Mouse (Mus musculus) T-helper 1 cell (primary cell): ENCODE measurements at regions not wholly inside any gene's neighbourhood (a gene's known extent, or its start where the extent isn't known, plus 50 kb on each side); places are given as distances from the start of the nearest gene placed in this dataset.
"Not testable (repeated sequence)": the region's sequence is repeated elsewhere in the genome, so short reads cannot be mapped to it uniquely, and the experiment has no call there.

Source experiments
- in situ Hi-C: fragments of 300-600 bp; cut with MboI, MseI; formaldehyde crosslinking; loops from one replicate; pipeline ENCODE4 v1.15.1; 2025; ENCODE audit warnings: high pct_unique_total_duplicates

DNA sequence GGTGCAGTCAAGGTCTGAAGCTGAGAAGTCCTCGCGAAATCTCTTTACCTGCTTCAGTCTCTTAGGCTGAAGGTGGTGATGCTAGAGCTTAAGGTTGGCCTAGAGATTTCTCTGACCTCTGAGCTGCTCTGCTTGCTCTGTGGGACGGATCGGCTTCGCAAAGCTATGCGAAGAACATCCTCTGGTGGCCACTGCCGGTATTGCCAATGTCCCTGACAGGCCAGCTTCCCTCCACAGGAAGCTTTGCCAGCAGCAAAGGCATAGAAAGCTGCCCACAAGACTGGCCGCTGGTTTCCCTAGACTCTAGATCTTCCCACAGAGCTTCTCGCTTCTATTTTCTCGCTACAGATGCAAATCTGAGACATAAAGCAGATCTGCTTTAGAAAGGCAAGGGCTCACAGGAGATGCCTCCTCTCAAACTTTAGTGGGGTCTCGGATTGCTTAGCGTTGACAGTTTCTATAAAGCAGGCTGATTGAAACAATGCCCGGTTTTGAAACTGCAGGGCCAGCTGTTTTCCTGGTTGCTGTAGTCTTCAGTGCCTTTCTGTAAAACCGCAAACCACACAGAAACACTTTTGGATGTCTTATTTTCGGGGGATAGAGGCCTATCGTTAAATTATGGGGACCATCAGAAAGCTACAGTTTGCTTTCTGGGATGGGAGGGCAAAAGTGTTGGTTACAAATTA, 153.7 kb downstream of the Car8 start:
- in situ Hi-C loops = loop anchor here (10.0 kb wide), 1 partner anchor 670 kb away; no protein-coding TSS in a partner anchor

DNA sequence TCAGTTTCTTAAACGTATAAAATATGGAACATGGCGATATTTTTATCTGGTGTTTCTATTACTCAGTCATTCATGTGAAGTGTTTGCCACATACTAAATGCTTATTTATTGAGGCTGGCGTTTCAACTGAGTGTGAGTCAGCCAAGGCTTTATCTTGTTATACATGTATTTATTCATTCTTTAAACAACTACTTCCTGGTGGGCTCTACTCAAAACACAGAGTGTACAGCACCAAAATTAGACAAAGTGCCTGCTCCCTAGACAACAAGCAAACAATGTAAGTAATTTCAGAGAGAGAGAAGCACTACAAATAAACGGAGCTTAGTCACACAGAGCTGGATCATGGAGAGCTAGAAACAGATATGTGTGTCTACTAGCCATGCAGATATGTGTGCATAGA, 159.5 kb downstream of the Car8 start:
- in situ Hi-C loops = no loop called here

DNA sequence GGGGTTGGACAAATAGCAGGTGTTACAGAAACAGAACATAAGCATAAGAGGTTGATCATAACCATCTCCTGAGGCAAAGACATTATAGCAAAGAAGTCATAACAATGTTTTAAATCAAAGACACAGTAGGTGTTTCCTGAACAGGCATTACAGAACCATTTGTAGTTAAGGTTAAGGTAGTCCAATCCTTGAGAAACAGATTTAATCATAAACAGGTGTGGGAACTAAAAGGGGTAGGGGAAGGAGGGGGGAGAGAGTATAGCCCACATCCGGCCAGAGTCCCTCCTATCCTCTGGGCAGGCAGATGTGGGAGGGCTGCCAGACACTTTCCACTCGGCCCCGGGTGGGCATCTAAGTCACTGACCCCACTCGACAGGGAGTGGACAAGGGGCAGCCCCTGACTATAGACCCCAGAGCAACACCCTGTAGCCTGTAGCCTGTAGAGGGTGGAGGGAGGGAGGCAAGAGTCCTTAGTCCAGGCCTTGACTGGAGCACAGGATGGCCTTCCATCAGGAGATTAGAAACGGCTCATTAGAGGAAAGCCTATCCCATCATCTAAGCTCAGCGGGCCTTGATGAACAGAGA, 165.8 kb downstream of the Car8 start:
- in situ Hi-C loops = no loop called here

DNA sequence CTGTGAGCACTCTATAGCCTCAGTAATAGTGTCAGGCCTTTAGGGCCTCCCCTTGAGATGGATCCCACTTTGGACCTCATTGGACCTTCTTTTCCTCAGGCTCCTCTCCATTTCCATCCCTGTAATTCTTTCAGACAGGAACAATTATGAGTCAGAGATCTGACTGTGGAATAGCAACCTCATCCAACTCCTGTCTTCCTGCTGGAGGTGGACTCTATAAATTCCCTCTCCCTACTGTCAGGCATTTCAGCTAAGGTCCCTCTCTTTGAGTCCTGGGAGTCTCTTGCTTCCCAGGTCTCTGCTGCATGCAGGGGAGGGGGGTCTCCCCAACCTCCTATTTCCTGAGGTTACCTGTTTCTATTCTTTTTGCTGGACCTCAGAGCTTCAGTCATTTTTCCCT, 168.1 kb downstream of the Car8 start:
- in situ Hi-C loops = not testable (repeated sequence)

DNA sequence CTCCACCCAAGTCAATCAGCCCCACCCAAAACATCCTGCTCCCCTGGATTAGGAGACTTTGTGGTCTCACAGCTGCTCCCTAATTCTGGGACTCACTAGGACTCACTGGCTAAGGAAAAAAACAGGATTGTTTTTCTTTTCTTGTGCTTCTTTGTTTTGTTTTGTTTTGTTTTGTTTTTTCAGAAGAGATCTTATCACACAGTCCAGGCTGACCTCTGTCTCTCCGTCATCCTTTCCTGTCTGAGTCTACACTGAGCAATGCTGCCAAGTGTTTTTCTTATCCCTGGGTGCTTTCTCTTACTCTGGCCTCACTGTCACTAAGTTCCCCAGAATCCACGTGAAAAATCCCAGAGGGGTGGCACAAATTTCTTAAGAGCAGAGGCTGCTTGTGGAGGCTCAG, 170.8 kb downstream of the Car8 start:
- in situ Hi-C loops = no loop called here

DNA sequence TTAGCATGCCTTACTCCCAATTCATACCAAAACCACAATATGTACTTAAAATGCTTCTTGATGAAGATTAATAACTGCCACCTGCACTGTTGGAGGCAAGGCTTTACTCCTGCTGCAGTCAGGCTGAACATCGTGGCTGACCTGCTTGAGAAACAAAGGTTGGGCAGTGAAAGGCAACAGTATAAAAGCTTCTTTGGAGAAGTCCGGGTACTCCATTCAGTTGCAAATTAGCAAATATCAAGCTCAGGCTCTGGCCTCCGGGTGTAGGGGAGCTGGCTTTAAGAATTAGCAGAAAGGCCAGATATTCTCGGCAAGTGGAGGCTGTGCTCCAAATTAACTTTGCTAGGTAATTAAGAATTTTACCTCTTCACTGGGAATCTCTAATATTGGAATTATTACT, 197.1 kb downstream of the Car8 start:
- in situ Hi-C loops = no loop called here

DNA sequence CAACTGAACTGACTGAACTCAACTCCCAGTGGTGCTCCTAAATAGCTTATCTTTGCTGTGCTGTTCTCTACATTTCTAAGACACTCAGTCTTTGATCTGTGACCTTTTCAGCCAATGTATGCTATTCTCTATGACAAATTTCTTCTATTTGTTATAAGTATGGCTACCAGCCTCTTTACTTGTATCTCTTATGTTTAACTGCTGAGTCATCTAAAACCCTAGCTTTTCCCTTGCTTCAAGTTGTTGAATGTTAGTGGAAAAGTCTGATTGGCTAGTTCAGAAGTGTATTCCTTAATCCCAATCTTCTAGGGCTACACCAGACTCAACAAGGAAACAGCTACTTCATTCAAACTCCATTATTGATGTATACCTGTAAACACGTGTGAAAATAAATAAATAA, 201.0 kb downstream of the Car8 start:
- in situ Hi-C loops = no loop called here

DNA sequence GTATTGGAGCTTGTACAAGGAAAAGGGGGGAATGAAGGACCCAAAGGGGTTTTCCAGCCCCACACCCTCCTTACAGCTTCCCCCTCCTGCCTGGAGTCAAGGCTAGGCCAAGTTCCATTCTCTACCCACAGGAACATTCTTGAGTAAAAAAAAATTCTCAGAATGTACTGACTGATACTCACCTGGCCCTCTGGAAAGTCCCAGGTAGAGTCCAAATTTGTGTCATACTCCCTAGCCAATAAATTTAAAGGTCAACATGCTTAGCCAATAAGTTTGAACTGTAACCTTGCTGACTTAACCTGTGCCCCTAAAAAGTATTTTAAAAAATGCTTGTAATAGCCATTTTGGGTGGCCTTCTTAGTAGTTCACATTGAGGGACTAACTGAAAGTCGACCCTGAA, 205.4 kb downstream of the Car8 start:
- in situ Hi-C loops = not testable (repeated sequence)

DNA sequence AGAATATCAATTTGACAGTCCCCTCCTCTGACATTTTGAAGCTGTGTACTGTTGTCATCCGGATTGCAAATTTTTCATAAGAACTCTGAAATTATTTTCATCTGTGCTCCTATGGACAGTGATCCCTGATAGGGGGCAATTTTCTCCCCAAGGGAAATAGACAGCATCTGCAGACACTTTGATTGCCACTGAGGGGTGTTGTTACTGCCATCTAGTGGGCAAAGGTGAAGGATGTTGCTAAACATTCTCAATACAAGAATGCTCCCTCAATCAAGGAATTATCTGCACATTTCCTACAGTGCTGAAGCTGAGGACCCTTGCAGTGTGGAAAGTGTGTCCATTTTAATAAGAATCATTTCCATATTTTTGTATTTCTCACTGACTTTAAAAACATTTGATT, 233.7 kb downstream of the Car8 start:
- in situ Hi-C loops = no loop called here

DNA sequence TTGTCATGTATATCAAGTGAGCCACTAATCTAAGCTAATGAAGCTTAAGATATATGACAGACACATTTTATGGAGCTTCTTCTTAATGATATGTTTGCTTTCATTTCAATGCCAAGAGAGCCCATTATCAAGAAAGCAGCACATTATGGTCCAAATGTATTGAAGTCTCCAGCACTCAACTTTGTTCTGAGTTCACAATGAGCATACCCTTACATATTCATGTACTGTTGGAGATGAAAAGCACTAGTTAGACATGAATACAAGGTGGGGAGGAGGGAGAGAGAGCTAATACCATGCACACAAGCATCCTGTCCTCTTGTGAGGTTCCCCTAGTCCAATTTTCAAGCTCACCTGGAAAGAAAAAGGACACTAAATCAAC, 241.3 kb downstream of the Car8 start:
- in situ Hi-C loops = no loop called here

DNA sequence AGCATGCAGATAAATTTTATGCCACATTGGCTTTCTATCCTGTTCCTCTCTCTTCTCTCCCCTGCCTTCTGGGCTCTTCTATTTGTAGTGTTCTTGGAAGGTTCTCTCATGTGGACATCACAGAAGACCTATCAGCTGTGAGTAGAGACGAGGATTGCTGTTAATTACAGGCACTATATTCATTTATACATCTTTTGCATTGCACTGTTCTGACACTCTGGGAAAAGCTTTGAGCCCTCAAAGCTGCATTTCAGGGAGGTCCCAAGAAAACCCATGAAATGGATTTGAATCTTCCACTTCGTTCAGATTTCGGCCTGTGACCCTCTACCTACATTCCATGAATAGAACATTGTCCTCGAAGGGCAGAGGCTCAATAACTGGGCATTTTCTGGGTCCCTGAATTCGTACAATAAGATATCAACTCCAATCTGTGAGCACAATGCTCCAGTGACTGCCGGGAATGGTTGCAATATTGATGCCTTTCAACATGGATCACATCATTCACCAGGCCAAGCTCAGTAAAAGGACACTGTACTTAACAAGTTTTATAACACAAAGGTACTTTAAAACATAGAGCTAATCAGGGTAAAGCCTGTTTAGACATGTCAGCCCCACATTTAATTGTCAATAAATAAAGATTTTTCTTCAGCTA, 241.8 kb downstream of the Car8 start:
- in situ Hi-C loops = no loop called here

DNA sequence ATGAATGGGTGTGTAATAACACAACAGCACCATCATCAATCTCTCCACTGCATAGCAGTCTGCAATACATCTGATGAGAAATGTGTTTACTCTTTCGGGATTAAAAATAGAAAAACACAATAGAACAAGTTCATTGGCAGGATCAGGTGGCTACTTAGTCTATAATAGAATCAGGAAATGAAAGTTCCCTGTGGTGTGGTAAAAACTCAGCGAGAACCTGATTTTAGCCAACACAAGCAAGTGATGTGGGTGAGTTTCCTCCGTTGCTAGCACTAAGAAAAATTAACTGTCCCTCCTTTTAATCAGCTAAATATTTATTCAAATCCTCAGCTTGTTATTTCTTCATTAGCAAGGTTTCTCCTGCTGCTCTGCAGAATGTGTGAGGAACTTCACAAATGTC, 245.9 kb downstream of the Car8 start:
- in situ Hi-C loops = no loop called here

DNA sequence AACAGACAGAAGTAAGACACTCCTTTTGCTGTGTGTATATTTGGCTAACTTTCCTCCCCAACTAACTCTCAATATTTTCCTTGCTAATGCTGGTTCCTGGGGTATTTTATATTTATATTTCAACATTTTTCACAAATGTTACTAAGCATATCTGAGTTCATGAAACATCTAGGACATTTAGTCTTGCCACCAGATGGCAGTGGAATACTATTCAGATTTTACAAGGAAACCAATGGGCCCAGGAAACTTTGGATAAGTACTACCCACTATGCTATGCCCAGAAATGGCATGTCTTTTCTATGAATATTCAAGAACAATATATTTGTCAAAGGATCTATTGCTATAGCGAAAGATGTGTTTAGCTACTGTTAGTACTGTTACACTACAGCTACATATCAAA, 251.1 kb downstream of the Car8 start:
- in situ Hi-C loops = loop anchor here (10.0 kb wide), 1 partner anchor 377 kb away; no protein-coding TSS in a partner anchor

DNA sequence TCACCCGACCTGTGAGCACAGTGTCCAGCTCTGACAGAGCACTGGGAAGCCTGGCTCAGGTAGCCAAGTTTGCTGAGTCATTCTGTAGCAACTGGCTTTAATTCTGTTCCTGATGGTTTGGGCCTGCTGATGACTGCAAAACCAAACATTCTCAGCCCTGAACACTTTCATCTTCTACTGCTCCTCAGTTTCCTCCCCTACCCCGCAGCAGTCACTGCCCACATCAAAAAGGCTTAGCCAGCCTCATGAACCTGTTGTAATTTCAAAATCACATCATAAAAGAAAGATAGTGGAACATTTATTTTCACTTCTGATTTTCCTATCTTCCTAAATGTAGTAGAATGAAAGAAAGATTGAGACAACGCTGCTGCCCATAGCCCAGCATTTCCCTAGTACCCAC, 251.5 kb downstream of the Car8 start:
- in situ Hi-C loops = loop anchor here (10.0 kb wide), 1 partner anchor 377 kb away; no protein-coding TSS in a partner anchor

DNA sequence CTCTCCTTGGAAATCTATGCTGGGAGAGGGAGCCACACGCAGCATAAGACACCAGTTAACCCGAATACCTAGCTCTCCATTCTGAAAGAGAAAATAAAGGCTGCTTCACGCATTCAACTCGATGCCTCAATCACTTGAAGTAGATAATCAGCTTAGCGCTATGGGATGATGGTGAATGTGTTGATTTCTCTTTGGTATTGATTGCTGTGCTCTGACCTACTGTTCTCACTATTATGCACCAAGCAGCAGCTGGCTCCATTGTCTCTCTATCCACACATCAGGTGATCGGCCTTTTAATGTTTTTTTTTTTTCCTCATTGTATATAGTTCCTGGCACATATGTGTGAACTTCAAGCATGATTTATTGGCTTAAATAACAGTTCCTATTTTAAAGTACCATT, 254.0 kb downstream of the Car8 start:
- in situ Hi-C loops = loop anchor here (10.0 kb wide), 1 partner anchor 380 kb away; no protein-coding TSS in a partner anchor

DNA sequence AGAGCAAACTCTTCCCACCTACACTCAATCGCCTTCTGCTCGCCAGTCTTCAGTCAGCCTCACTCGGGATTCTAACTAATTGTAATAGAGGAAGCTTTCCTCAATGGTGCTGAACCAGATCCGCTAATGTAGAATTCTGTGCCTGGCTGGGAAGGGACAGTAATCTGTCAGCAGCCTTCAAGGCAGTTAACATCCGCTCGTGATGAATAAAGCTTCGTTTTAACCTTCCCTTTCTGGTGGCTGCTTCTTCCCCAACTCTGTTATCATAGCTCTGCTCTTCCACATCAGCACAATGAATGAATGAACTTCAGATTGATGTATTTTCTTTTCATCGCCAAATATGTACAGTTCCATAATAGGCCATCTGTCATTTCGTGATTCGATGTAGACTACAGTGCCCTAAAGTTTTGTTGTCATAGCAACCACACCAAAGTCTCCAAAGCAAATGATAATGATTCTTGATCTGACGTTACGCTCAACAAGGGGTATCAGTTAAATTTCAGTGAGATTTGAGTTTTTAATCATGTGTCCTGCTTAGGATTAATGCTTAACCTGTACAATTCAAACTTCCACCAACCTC, 259.0 kb downstream of the Car8 start:
- in situ Hi-C loops = loop anchor here (10.0 kb wide), 2 partner anchors 385 to 1155 kb away; no protein-coding TSS in a partner anchor

DNA sequence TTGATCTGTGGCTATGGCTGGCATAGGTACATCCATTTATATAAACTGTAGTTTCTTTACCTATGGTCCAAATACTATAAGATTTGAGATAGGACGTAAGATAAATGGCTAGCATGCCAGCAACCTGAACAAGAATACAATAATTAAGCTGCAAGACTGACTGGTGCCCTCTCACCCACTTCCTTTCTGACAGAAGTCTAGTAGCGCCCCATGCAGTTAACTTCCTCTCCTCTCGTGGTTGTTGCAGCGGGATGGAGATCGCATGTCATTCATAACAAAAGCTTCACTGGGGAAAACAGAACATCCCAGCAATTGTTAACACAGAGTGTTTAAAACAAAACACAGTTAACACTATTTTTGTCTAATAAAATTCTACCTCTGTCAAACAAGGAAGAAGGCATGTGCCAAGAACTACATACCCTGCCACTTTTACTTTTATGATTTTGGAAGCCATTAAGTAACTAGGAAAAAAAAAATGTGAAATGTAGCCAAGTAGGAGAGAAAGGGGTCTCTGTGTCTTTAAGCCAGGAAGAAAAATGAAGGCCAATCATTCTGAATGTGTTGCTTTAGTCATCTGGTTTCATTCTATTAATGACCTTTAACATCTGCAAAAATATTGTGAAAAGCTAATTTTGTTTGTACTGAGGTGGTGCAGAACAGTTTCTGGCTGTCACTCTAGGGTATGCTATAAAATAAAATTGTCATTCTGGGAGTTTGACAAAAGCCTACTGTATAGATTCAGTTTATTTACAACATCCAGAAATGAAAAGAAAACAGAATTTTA, 261.0 kb downstream of the Car8 start:
- in situ Hi-C loops = loop anchor here (10.0 kb wide), 1 partner anchor 1157 kb away; no protein-coding TSS in a partner anchor

DNA sequence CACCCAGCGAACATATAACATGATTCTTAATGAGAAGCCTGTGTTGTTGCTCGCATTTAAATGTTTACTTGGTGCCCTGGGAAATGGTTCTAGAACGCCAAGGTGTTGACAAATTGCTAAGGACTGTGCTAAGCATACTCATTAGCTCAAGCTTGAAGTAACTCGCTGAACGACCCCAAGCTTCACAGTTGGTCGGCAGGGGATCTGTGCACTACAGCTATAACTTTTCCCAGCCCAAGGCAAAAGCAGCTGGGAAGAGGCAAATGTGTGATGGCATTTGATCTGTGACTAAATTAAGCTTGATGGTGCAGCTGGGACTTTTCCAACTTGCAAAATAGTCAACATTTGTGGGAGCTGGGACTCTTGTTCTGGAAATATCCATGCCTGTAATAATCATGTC, 268.6 kb downstream of the Car8 start:
- in situ Hi-C loops = loop anchor here (10.0 kb wide), 1 partner anchor 1165 kb away; no protein-coding TSS in a partner anchor

DNA sequence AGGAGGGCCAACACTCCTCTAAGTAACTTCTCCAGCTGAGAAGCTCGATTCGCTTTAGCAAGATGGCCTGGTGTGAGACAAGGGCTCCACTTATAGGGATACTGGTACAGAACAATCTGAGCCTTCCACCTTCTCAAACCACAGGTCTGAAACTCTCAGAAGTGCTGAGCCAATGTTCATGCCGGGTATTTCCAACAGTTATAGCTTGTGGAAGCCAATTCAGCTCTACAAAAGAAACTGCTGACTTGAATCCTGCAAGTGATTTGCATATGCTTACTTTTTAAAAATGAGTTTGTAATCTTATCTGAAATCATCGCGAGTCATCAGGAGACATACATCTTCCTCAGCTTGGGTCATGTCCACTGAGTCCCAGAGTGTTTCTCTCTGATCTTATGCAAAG, 273.2 kb downstream of the Car8 start:
- in situ Hi-C loops = no loop called here

DNA sequence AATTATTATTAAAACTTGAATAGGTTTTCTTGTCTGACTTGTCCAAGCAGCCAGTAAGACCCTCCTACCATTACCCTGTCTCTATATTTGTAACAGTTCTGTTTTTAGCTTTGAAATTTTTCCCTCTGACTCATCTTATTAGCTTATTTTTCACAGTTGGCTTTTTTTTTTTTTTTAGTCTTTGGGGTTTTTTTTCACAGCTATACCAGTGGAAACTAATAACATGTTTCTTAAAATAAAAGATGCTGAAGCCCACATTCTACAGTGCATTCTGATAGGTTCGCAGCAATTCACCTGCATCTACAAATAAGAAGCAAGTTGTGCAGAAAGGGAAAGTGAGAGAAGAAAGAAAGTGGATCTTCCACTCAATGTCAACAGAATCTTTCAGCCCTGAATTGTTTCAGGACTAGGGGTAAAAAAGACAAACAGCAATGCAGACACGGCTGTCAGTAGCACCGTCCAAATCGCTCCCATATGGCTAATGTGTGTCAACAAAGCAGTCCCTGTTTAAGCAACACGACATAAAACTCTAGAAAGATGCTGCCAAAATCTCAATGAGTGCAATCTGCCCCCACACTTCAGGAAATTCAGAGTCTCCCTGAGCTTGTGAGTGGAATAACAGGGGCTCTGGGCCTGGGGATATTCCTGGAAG, 277.2 kb downstream of the Car8 start:
- in situ Hi-C loops = no loop called here

DNA sequence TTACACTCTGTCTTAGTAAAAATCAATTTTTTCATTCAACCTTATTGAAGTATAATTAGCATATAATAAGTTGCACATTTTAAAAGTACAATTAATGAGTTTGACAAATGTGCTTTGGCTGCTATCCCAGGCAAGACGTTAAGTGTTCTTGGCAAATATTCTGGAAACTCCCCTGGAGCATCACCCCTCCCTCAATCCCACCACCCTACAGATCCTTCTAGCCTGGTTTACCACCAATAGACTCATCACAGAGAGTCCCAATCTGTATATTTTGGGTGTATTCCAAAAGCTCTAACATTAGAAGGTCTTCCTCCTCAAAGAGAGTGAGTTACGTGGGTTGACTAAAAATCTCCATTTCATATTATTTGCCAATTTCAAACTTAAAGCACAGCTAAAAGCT, 278.5 kb downstream of the Car8 start:
- in situ Hi-C loops = no loop called here
